Mouse (Mus musculus) ES-CJ7 (cell line): ENCODE measurements around the gene Inca1.

Source experiments
- DNase-seq: peaks from one replicate; pipeline ENCODE4 v3.0.0; 2011; ENCODE audit warnings: low read depth, low spot score

The Inca1 gene

DNA sequence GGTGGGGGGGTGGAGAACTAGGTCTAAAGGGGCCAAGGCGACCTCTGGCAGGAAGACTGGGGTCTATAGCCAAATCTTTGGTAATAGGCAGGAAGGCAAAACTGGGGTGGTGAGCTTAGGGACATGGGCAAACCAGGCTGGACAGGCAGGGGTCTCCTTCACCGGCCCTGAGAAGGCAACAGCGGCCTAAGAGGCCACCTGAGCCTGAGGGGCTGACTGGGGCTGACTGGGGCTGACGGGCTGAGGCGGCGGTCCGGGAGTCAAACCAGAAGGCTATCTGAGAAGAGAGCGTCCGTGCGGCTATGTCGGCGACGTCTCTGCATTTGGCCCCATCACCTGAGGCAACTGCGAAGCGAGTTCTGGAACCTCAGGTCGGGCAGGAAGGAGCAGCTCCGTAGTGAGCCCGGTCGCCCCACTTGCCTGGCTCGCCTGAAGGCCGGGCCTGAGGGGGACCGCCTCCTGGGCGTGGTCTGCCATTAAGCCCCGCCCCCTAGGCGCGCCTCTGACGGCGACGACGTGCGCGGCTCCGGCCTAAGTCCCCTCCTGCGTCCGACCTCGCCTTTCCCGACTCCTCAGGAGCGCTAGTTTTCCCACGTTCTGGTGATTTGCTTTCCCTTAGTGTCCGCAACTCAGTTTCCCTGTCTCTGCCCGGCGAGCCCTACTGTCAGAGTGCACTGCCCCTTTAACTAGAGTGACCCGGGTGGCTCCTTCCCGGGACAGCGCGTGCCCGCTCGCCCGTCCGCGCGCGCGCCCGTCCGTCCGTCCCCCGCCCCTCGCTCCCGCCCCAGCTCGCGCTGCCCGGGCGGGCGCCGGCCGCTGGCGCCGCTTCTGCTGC, at the start of gene Inca1, which contains the start of gene Kif1c:
TSS of gene Inca1 (minus strand) at position 434 of the 835 bp plus-strand sequence.
TSS of gene Kif1c (plus strand) at position 827 of the 835 bp plus-strand sequence.
- DNase-seq, result peak; percentile 95

GRCm38 (mm10) chr11:70747876-70748545, 48.1 kb upstream of the Inca1 start:
- no peak for DNase-seq

DNA sequence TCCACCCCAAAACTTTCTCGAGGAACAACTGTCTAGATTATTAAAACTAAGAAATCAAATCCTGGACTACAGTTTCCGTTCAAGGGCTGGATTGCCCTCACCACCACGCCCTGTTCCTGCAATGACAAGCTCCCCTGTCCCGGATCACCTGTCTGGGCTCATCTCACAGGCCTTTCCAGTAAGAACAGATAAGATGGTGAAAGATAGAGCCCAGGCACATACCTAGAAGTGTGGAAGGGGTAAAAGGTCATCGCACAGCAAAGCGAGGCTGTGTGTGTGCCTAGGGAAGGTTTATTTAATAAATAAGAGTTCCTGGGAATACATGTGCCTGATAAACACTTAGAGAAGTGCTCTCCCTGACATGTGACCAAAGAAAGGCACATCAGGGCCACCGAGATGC, 45.7 kb upstream of the Inca1 start:
- DNase-seq, result no peak

GRCm38 (mm10) chr11:70742581-70743459, 42.9 kb upstream of the Inca1 start:
- DNase-seq, result no peak

DNA sequence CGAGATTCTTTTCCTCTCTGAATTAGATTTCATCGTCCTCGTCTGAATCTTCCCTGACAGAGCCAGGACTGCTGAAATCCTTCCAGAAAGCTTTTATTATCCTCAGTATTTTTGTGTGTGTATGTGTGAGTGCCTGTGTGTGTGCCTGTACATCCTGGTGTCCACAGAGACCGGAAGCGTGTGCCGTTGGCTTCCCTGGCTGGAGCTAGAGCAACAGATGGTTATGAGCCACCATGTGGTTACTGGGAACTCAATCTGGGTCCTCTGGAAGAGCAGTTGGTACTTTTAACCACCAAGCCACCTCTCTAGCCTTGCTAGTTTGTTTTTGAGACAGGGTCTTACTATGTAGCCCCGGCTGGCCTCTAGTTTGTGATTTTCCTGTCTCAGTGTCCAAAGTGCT, 42.2 kb upstream of the Inca1 start:
- DNase-seq, result no peak

GRCm38 (mm10) chr11:70741603-70742002, 41.6 kb upstream of the Inca1 start:
- no peak for DNase-seq

DNA sequence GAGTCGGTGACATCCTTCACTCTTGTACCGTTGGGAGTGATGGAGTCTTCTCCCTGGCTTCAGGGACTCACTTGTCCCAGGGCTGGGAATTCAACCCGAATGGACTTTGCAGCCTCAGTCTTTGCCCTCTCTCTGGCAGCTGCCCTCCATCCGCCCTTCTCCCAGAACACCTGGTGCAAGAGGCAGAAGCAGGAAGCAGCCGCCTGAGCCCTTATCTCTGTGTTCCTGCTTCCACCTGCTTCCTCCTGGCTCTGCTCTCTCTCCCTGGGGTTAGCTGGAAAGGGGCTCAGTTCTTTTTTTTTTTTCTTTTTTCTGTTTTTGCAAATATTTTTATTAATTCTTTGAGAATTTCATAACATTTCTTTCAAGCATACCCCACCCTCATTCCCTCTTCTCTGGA, 37.8 kb upstream of the Inca1 start:
- DNase-seq, result no peak

GRCm38 (mm10) chr11:70733256-70733655, 33.3 kb upstream of the Inca1 start:
- no peak for DNase-seq

GRCm38 (mm10) chr11:70731178-70731577, 31.2 kb upstream of the Inca1 start:
- DNase-seq, result no peak

DNA sequence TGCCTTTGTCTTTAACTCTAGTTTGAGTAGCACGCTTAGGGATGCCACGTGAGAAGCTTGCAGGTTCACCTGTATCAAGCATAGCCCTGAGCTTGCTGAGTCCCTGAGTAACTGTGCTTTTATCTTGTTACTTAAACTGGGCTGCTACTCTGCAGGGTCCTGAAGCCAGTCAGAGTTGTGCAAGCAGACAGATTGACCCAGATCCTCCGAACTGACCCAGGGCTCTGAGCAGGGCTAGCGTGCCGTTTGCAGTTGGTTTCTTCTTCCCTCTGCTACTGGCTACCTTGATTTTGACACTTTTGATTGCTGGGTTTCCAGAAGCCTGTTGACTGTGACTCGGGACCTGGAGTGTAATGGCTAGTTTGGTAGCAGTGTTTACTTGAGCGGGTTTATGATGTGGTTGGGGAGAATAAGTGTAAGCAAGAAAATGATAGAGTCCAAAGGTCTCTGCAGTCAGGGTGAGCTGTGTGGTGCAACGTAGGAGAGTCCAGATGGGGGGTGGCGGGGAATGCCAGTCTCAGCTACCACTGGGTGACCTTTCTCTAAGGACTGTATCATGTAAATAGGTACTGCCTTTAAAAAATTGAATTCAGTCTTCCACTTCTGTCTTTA, 30.6 kb upstream of the Inca1 start:
- DNase-seq, result no peak

DNA sequence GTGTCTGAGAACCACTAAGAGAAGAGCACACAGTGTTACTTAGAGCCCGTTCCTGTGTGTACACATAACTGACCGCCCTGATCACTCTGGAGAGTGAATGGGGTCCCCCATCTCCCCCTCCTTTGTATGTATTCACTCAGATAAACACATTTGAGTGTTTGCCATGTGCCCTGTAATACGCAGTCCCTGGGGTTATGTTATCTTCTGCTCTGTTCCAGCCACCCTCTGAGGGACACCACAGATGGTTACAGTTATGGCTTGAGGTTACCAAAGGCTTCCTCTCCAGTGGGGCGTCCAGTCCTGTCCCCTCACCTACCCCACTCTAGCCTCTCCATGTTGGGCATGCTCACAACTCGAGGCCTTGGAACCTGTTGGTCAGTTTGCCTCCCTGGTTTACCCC, 27.4 kb upstream of the Inca1 start:
- DNase-seq, result no peak

GRCm38 (mm10) chr11:70726585-70726984, 26.6 kb upstream of the Inca1 start:
- DNase-seq, result no peak

DNA sequence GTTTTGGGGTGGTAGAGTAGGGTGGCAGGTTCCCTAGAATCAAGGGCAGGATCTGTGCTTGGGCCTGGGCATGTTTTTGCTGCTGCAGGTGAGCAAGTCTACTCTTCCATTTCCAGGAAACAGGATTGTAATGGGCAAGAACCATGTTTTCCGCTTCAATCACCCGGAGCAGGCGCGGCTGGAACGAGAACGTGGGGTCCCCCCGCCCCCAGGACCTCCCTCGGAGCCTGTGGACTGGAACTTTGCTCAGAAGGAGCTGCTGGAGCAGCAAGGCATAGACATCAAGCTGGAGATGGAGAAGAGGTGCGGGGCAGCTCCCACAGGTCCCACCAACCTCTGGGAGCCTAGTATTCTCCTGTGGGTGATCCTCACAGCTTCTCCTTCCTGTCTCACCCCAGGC, 24.8 kb upstream of the Inca1 start:
- no peak for DNase-seq

- DNase-seq, result no peak
These were observed 21.1 kb upstream of the Inca1 start for GRCm38 (mm10) chr11:70721072-70721471.

DNA sequence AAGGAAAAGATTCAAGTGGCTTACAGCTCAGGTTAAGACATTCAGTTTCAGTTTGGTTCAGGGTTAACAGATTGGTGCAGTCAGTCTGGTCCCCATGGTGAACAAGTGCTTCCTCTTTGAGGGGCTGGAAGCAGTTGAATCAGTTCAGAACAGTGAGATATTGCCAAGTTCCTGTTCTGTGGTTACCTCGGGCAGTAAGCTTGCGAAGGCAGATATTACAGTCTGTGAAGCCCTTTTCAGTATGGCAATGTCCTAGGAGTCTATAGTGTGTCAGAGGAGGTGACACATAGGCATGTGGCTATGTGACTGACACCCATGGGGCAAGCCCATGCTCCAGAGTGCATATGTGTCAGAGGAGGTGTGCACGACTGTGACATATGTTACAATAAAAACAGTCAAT, 20.6 kb upstream of the Inca1 start:
- no peak for DNase-seq

GRCm38 (mm10) chr11:70718481-70718880, 18.5 kb upstream of the Inca1 start:
- no peak for DNase-seq

GRCm38 (mm10) chr11:70715832-70716231, 15.9 kb upstream of the Inca1 start:
- no peak for DNase-seq

- DNase-seq, result no peak
These were observed 13.3 kb upstream of the Inca1 start for GRCm38 (mm10) chr11:70713222-70713621.

DNA sequence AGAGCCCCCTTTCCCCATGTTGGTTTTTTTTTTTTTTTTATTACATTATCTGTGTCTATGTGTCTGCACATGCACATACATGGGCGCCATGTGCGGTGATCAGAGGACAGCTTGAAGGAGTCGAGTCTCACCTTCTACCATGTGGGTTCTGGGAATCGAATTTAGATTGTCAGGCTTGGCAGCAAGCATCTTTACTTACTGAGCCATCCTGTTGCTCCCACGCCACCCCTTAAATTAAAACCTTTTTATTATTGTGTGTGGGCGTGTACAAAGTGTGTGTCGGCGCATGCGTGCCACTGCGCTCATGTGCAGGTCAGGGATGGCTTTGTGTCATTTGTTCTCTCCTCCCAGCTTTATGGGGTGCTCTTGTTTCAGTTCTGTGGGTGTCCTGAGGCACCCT, 11.1 kb upstream of the Inca1 start:
- no peak for DNase-seq

- DNase-seq, result no peak
These were observed 6.2 kb upstream of the Inca1 start for GRCm38 (mm10) chr11:70706127-70706526.

DNA sequence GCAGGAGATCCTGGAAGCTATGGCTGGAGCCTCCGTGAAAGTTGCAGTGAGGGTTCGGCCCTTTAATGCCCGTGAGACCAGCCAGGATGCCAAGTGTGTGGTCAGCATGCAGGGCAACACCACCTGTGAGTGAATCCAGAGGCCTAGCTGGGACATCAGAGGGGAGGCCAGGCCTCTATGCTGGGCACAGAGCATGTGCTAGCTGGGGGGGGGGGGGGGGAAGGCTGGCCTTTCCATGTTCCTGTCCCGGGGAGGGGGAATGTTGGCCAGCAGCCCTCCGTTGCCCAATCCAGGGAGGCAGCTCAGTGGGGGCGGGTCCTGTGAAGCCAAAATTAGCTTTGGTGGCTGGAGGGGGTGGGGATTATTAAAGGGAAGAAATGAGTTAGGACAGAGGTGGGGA, 2.8 kb upstream of the Inca1 start:
- no peak for DNase-seq
